Mouse (Mus musculus) embryonic facial prominence, embryonic 11.5 days (tissue): ENCODE data around the gene Dll4. TPM values are rescaled to one million over a fixed set of nuclear protein-coding genes. Genes with fewer than 3 reads are reported as not detected.

Experiments used
- ATAC-seq: fragments of 200-750 bp; cut with Nextera tagmentation; replicated peaks from 2 replicates; pipeline ENCODE4 v1.8.0; 2017; ENCODE audit warnings: low read depth; ENCODE audit not compliant: insufficient number of reproducible peaks, low FRiP score, low TSS enrichment
- DNase-seq: peaks from one replicate; pipeline ENCODE4 v3.0.0-alpha.2; 2015; ENCODE audit warnings: low spot score
- H3K27ac ChIP-seq: fragments of 300-500 bp; sonication (generic); replicated peaks from 2 replicates; pipeline ENCODE4 v1.5.1; 2014; ENCODE audit warnings: mild to moderate bottlenecking, low read depth, low read length, control low read depth
- H3K27me3 ChIP-seq: fragments of 300-500 bp; sonication (generic); 2 replicates; pipeline ENCODE4 v1.6.1; 2014; ENCODE audit warnings: mild to moderate bottlenecking, low read length, moderate library complexity, mixed read lengths; ENCODE audit not compliant: control insufficient read depth, insufficient read depth
- H3K36me3 ChIP-seq: fragments of 300-500 bp; sonication (generic); replicated peaks from 2 replicates; pipeline ENCODE4 v1.6.1; 2014; ENCODE audit warnings: low read depth, mild to moderate bottlenecking, low read length, moderate library complexity, mixed read lengths; ENCODE audit not compliant: control insufficient read depth, insufficient read depth
- H3K4me1 ChIP-seq: fragments of 300-500 bp; sonication (generic); 2 replicates; pipeline ENCODE4 v1.6.1; 2014; ENCODE audit warnings: low read length, mixed read lengths; ENCODE audit not compliant: control insufficient read depth, insufficient read depth
- H3K4me2 ChIP-seq: fragments of 300-500 bp; sonication (generic); 2 replicates; pipeline ENCODE4 v1.6.1; 2014; ENCODE audit warnings: low read depth, mild to moderate bottlenecking, control low read depth, low read length, moderate library complexity
- H3K4me3 ChIP-seq: fragments of 300-500 bp; sonication (generic); 2 replicates; pipeline ENCODE4 v1.5.1; 2014; ENCODE audit warnings: low read depth, low read length, control low read depth
- H3K9ac ChIP-seq: fragments of 300-500 bp; sonication (generic); replicated peaks from 2 replicates; pipeline ENCODE4 v1.6.1; 2014; ENCODE audit warnings: mild to moderate bottlenecking, control low read depth, low read length
- H3K9me3 ChIP-seq: fragments of 300-500 bp; sonication (generic); replicated peaks from 2 replicates; pipeline ENCODE4 v1.6.1; 2016; ENCODE audit warnings: mild to moderate bottlenecking, low read length, inconsistent platforms, mixed read lengths; ENCODE audit not compliant: control insufficient read depth
- WGBS: fragments of 180-500 bp; shearing (Covaris S2); extraction: QIAGEN DNeasy Blood & Tissue Kit; methylation state at CpG from one replicate; pipeline ENCODE4 v1.1.7; 2014; 5-methylcytosine and 5-hydroxymethylcytosine counted together
- polyA plus RNA-seq: library from polyadenylated mRNA; unstranded; fragments of >200 nt; fragmentation: Nextera tagmentation; extraction: Ambion mirVana; gene quantifications from 2 replicates; pipeline ENCODE4 v1.2.1, GENCODE M21; 2014

The Dll4 gene
- polyA plus RNA-seq, 1 experiment from 2014 or later = 3.2 TPM

- Histone ChIP-seq H3K36me3 (peaks cover 6% of the 10 kb centered on the region; the same call in 1 of the 2 replicates), H3K4me3 (no peak overlapping the region), H3K9ac (no peak overlapping the region; the same call in 1 of the 2 replicates), H3K27me3 (no peaks in the 10 kb centered on the region), H3K4me2 (no peak overlapping the region; the same call in 1 of the 2 replicates), H3K9me3 (no peaks in the 10 kb centered on the region), H3K4me1 (no peaks in the 10 kb centered on the region), H3K27ac (no peak overlapping the region)
- peak; percentile 84 for DNase-seq
- ATAC-seq = peak; percentile 81
- WGBS = 4% methylated on average over 15 of the region's 15 CpGs
These were observed 25.4 kb upstream of the Dll4 start for GRCm38 (mm10) chr2:119299981-119300818.

- ATAC-seq (no peak), DNase-seq (no peak)
- no peak overlapping the region; the same call in 1 of the 2 replicates for H3K9ac ChIP-seq
- H3K9me3 ChIP-seq = no peaks in the 10 kb centered on the region
- no peak overlapping the region for H3K27ac ChIP-seq
- no peak overlapping the region for H3K4me2 ChIP-seq
- peaks cover 4% of the 10 kb centered on the region; the same call in 1 of the 2 replicates for H3K36me3 ChIP-seq
- no peak overlapping the region for H3K4me3 ChIP-seq
- no peaks in the 10 kb centered on the region for H3K4me1 ChIP-seq
- H3K27me3 ChIP-seq = no peaks in the 10 kb centered on the region
- WGBS = 50% methylated on average over 7 of the region's 7 CpGs
These were observed 24.6 kb upstream of the Dll4 start for GRCm38 (mm10) chr2:119300819-119301493.

GRCm38 (mm10) chr2:119302876-119303275 is 22.7 kb upstream of the Dll4 start:
- ATAC-seq (no peak), DNase-seq (no peak)
- Histone ChIP-seq H3K36me3 (no peaks in the 10 kb centered on the region; the same call in 1 of the 2 replicates), H3K4me1 (no peaks in the 10 kb centered on the region), H3K27me3 (no peaks in the 10 kb centered on the region), H3K9me3 (no peaks in the 10 kb centered on the region), H3K4me2 (no peak overlapping the region), H3K9ac (no peak overlapping the region), H3K27ac (no peak overlapping the region), H3K4me3 (no peak overlapping the region)
- 73% methylated on average over 6 of the region's 6 CpGs for WGBS

- no peaks in the 10 kb centered on the region for H3K9me3 ChIP-seq
- H3K36me3 ChIP-seq = no peaks in the 10 kb centered on the region
- no peak overlapping the region for H3K4me2 ChIP-seq
- DNase-seq (no peak), ATAC-seq (no peak)
- no peaks in the 10 kb centered on the region for H3K27me3 ChIP-seq
- H3K4me1 ChIP-seq = no peaks in the 10 kb centered on the region
- H3K4me3 ChIP-seq = no peak overlapping the region
- H3K27ac ChIP-seq = no peak overlapping the region
- H3K9ac ChIP-seq = no peak overlapping the region
- WGBS = 56% methylated on average over 3 of the region's 3 CpGs
These were observed 21.2 kb upstream of the Dll4 start for GRCm38 (mm10) chr2:119304391-119304790.

GRCm38 (mm10) chr2:119304798-119305208 is 20.8 kb upstream of the Dll4 start:
- Histone ChIP-seq H3K4me1 (no peaks in the 10 kb centered on the region), H3K4me3 (no peak overlapping the region), H3K27me3 (no peaks in the 10 kb centered on the region), H3K27ac (no peak overlapping the region), H3K9ac (no peak overlapping the region), H3K9me3 (no peaks in the 10 kb centered on the region), H3K4me2 (no peak overlapping the region), H3K36me3 (no peaks in the 10 kb centered on the region)
- DNase-seq = peak; percentile 51
- 16% methylated on average over 3 of the region's 3 CpGs for WGBS
- peak; percentile 63 for ATAC-seq

GRCm38 (mm10) chr2:119311544-119311943 is 14.0 kb upstream of the Dll4 start:
- WGBS = 45% methylated on average over 12 of the region's 12 CpGs
- peak; percentile 22 for DNase-seq
- no peak overlapping the region for H3K4me3 ChIP-seq
- no peak overlapping the region for H3K27ac ChIP-seq
- H3K36me3 ChIP-seq = no peaks in the 10 kb centered on the region
- H3K9ac ChIP-seq = no peak overlapping the region
- no peak overlapping the region for H3K4me2 ChIP-seq
- H3K9me3 ChIP-seq = no peaks in the 10 kb centered on the region
- H3K27me3 ChIP-seq = no peaks in the 10 kb centered on the region
- ATAC-seq = no peak
- no peaks in the 10 kb centered on the region for H3K4me1 ChIP-seq

GRCm38 (mm10) chr2:119312380-119312958 is 13.1 kb upstream of the Dll4 start:
- H3K27ac ChIP-seq = no peak overlapping the region
- no peak overlapping the region for H3K4me3 ChIP-seq
- no peak for DNase-seq
- no peaks in the 10 kb centered on the region for H3K27me3 ChIP-seq
- H3K9ac ChIP-seq = no peak overlapping the region
- 0 out of 2 replicates have a peak, but pooled peaks have one; percentile 16 for ATAC-seq
- H3K9me3 ChIP-seq = no peaks in the 10 kb centered on the region
- no peaks in the 10 kb centered on the region for H3K36me3 ChIP-seq
- WGBS = 50% methylated on average over 2 of the region's 2 CpGs
- H3K4me2 ChIP-seq = no peak overlapping the region
- H3K4me1 ChIP-seq = no peaks in the 10 kb centered on the region
